Mouse (Mus musculus) frontal cortex, adult (tissue): ENCODE data around the gene Cyyr1.

Experiments
- ATAC-seq: cut with Nextera tagmentation; 2 replicates; pipeline ENCODE4 v1.9.2; 2017; ENCODE audit warnings: mild to moderate bottlenecking, moderate library complexity, mixed read lengths; ENCODE audit not compliant: low TSS enrichment

Cyyr1 gene

GRCm38 (mm10) chr16:85470057-85470456 lies 83.1 kb downstream of the Cyyr1 start:
- no peak for ATAC-seq

DNA sequence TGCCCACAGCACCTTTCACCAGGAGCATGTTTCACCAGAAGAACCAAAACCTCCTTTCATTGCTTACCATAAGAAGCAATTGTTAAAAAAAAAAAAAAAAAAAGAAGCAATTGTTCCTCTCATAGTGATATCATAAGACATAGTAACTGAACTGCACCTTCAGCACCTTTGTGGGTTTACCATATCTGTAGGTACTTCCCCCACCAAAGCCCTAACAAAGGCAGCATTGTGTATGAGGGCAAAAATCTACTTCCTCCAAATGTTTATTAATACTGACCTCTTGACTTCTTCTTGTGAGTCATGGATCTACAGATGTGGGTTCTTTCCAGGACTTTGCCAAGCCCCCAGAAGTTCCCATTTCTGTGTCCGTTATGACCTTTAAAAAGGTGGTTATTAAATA lies 98.2 kb downstream of the Cyyr1 start:
- ATAC-seq: no peak

GRCm38 (mm10) chr16:85446306-85446705 lies 106.9 kb downstream of the Cyyr1 start:
- no peak for ATAC-seq

GRCm38 (mm10) chr16:85445801-85446200 lies 107.4 kb downstream of the Cyyr1 start:
- ATAC-seq: no peak

DNA sequence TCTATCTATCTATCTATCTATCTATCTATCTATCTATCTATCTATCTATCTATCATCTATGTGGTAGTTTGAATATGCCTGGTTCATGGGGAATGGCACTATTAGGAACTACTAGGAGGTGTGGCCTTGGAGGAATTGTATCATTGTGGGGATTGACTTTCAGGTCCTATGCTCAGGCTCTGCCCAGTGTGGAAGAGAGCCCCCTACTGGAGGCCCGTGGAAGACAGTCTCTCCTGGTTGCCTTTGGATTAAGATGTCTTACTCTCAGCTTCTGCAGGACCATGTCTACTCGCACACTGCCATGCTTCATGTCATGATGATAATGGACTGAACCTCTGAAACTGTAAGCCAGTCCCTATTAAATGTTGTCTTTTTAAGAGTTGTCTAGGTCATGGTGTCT lies 117.8 kb downstream of the Cyyr1 start:
- ATAC-seq: peak; percentile 98

DNA sequence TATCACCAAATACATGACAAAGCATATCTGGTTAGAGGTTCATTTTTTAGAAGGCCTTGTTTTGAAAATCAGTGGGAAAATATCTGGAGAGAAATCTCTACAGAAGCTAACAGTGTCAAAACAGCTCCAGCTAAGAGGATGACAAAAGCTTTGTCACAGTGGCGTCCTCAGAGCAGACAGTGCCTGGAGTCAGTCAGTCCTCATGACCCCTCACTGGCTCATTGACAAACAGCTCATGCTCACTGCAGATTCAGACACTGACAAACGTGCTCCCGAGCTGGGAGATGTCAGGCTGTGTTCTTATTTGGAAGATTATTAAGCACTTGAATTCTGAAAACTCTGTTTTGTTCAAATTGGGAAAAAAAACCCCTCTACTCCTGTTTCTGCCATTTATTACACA lies 124.0 kb downstream of the Cyyr1 start:
- peak; percentile 77 for ATAC-seq

DNA sequence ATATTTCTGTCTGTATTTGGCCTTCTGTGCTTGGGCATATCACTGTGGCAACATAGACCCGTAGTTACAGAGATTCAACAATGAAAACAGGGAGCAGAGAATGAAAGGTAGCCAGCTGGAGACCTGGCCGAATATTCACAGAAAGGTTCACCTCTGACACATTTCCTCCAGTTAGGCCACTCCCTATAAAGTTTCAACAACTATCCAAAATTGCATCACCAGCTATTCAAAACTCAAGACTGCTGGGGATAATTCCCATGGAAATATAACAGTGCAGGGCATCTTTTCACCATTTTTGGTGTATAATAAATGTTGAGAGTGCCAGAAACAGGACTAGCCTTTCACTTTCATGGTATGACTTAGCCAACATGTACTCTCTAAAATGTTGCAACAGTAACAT lies 130.3 kb downstream of the Cyyr1 start:
- ATAC-seq: no peak

DNA sequence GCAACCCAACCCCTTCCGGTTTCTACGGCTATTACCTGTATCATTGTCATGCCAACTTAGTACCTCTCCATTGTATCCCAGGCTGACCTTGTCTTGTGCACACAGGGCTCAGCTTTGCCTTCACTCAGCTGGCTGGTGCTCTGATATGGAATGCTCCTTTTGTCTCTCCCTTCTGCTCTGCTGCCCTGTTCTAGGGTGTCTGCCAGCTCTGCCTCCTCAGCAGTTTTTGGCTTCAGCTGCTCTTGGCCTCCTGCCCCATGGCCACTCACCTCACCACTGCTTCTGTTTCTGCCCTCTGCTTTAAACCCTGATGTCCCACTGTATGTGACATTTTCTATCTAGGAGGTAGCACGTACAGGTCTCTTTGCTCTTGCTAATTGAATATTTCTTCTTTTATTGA lies 137.8 kb downstream of the Cyyr1 start:
- peak; percentile 34; the same call in 1 of the 2 replicates for ATAC-seq

- no peak for ATAC-seq
Observed at GRCm38 (mm10) chr16:85393430-85393948, 159.7 kb downstream of the Cyyr1 start.

- no peak for ATAC-seq
Observed at GRCm38 (mm10) chr16:85386801-85387200, 166.4 kb downstream of the Cyyr1 start.
